Mouse (Mus musculus): ENCODE data around the gene Smim11. TPM values are rescaled to one million over a fixed set of nuclear protein-coding genes. Genes with fewer than 3 reads are reported as not detected.

The Smim11 gene
- polyA plus RNA-seq, 1 experiment = 82.4 TPM

GRCm38 (mm10) chr16:92321341-92321740 lies 20.3 kb downstream of the Smim11 start, which contains the start of gene Fam243:
Gene Fam243 (minus strand): TSS chr16:92321441.
- no peaks in the 10 kb centered on the region for H3K79me3 ChIP-seq (ENCODE audit: low read depth)
- no peak for TF ChIP-seq USF1 (IDR thresholded peaks at IDR 0.05; ENCODE audit: low read depth)
- TF ChIP-seq CEBPB (IDR thresholded peaks at IDR 0.05; ENCODE audit: low read depth) = no peak
- TF ChIP-seq MYOG (IDR thresholded peaks at IDR 0.05; ENCODE audit: control insufficient read depth, extremely low read depth, insufficient read length) = no peak
- TF ChIP-seq CTCF (IDR thresholded peaks at IDR 0.05; ENCODE audit: control insufficient read depth, insufficient read depth, insufficient read length) = no peak
- TF ChIP-seq MYOD1 (IDR thresholded peaks at IDR 0.05; ENCODE audit: control insufficient read depth, insufficient read length, low read depth) = no peak
- no peak for TF ChIP-seq FOSL1 (IDR thresholded peaks at IDR 0.05; ENCODE audit: insufficient read depth, low read length, poor library complexity, severe bottlenecking)
- no peak for TF ChIP-seq MAX (IDR thresholded peaks at IDR 0.05)
- H3K79me2 ChIP-seq (ENCODE audit: control insufficient read depth, insufficient read depth) = no peaks in the 10 kb centered on the region
- no peaks in the 10 kb centered on the region for H3K36me3 ChIP-seq (ENCODE audit: control insufficient read depth, insufficient read depth)
- peaks cover 28% of the 10 kb centered on the region for H3K27me3 ChIP-seq (ENCODE audit: control insufficient read depth, insufficient read depth, insufficient read length)
- no peak within 1 kb of the TSS for H3K4me3 ChIP-seq (ENCODE audit: insufficient read depth, poor library complexity, severe bottlenecking)
- H3ac ChIP-seq (ENCODE audit: control insufficient read depth, insufficient read length, low read depth) = no peak within 1 kb of the TSS

- Histone ChIP-seq H3K79me3 (ENCODE audit: low read depth) (no peaks in the 10 kb centered on the region), H3ac (ENCODE audit: control insufficient read depth, insufficient read length, low read depth) (no peak overlapping the region), H3K4me3 (ENCODE audit: insufficient read depth, poor library complexity, severe bottlenecking) (no peak overlapping the region), H3K27me3 (ENCODE audit: control insufficient read depth, insufficient read depth, insufficient read length) (peaks cover 53% of the 10 kb centered on the region), H3K79me2 (ENCODE audit: control insufficient read depth, insufficient read depth) (no peaks in the 10 kb centered on the region), H3K36me3 (ENCODE audit: control insufficient read depth, insufficient read depth) (no peaks in the 10 kb centered on the region)
- TF ChIP-seq MAX (IDR thresholded peaks at IDR 0.05) (no peak), CEBPB (IDR thresholded peaks at IDR 0.05; ENCODE audit: low read depth) (no peak), FOSL1 (IDR thresholded peaks at IDR 0.05; ENCODE audit: insufficient read depth, low read length, poor library complexity, severe bottlenecking) (no peak)
These were observed 23.4 kb downstream of the Smim11 start for GRCm38 (mm10) chr16:92324309-92325061.

GRCm38 (mm10) chr16:92325062-92325406 lies 23.9 kb downstream of the Smim11 start:
- Histone ChIP-seq H3K27me3 (ENCODE audit: control insufficient read depth, insufficient read depth, insufficient read length) (peaks cover 58% of the 10 kb centered on the region), H3ac (ENCODE audit: control insufficient read depth, insufficient read length, low read depth) (no peak overlapping the region), H3K79me3 (ENCODE audit: low read depth) (no peaks in the 10 kb centered on the region), H3K4me3 (ENCODE audit: insufficient read depth, poor library complexity, severe bottlenecking) (no peak overlapping the region), H3K79me2 (ENCODE audit: control insufficient read depth, insufficient read depth) (no peaks in the 10 kb centered on the region), H3K36me3 (ENCODE audit: control insufficient read depth, insufficient read depth) (no peaks in the 10 kb centered on the region)
- TF ChIP-seq USF1 (IDR thresholded peaks at IDR 0.05; ENCODE audit: low read depth) = no peak
- no peak for TF ChIP-seq MYOD1 (IDR thresholded peaks at IDR 0.05; ENCODE audit: control insufficient read depth, insufficient read length, low read depth)
- TF ChIP-seq MAX (IDR thresholded peaks at IDR 0.05) = no peak
- no peak for TF ChIP-seq FOSL1 (IDR thresholded peaks at IDR 0.05; ENCODE audit: insufficient read depth, low read length, poor library complexity, severe bottlenecking)
- no peak for TF ChIP-seq CTCF (IDR thresholded peaks at IDR 0.05; ENCODE audit: control insufficient read depth, insufficient read depth, insufficient read length)
- no peak for TF ChIP-seq MYOG (IDR thresholded peaks at IDR 0.05; ENCODE audit: control insufficient read depth, extremely low read depth, insufficient read length)
- TF ChIP-seq CEBPB (IDR thresholded peaks at IDR 0.05; ENCODE audit: low read depth) = no peak

- peaks cover 68% of the 10 kb centered on the region for H3K27me3 ChIP-seq (ENCODE audit: control insufficient read depth, insufficient read depth, insufficient read length)
- no peaks in the 10 kb centered on the region for H3K36me3 ChIP-seq (ENCODE audit: control insufficient read depth, insufficient read depth)
- H3K79me2 ChIP-seq (ENCODE audit: control insufficient read depth, insufficient read depth) = no peaks in the 10 kb centered on the region
- H3ac ChIP-seq (ENCODE audit: control insufficient read depth, insufficient read length, low read depth) = no peak overlapping the region
- no peak for TF ChIP-seq FOSL1 (IDR thresholded peaks at IDR 0.05; ENCODE audit: insufficient read depth, low read length, poor library complexity, severe bottlenecking)
- TF ChIP-seq MYOG (IDR thresholded peaks at IDR 0.05; ENCODE audit: control insufficient read depth, extremely low read depth, insufficient read length) = no peak
- TF ChIP-seq CEBPB (IDR thresholded peaks at IDR 0.05; ENCODE audit: low read depth) = no peak
- no peak for TF ChIP-seq MAX (IDR thresholded peaks at IDR 0.05)
- no peak for TF ChIP-seq MYOD1 (IDR thresholded peaks at IDR 0.05; ENCODE audit: control insufficient read depth, insufficient read length, low read depth)
- TF ChIP-seq CTCF (IDR thresholded peaks at IDR 0.05; ENCODE audit: control insufficient read depth, insufficient read depth, insufficient read length) = no peak
- TF ChIP-seq USF1 (IDR thresholded peaks at IDR 0.05; ENCODE audit: low read depth) = no peak
- no peak overlapping the region for H3K4me3 ChIP-seq (ENCODE audit: insufficient read depth, poor library complexity, severe bottlenecking)
- no peaks in the 10 kb centered on the region for H3K79me3 ChIP-seq (ENCODE audit: low read depth)
These were observed 26.8 kb downstream of the Smim11 start for GRCm38 (mm10) chr16:92327911-92328310.

- Histone ChIP-seq H3K27me3 (ENCODE audit: control insufficient read depth, insufficient read depth, insufficient read length) (peaks cover 68% of the 10 kb centered on the region), H3K4me3 (ENCODE audit: insufficient read depth, poor library complexity, severe bottlenecking) (no peak overlapping the region), H3K79me2 (ENCODE audit: control insufficient read depth, insufficient read depth) (no peaks in the 10 kb centered on the region), H3ac (ENCODE audit: control insufficient read depth, insufficient read length, low read depth) (no peak overlapping the region), H3K79me3 (ENCODE audit: low read depth) (no peaks in the 10 kb centered on the region), H3K36me3 (ENCODE audit: control insufficient read depth, insufficient read depth) (no peaks in the 10 kb centered on the region)
- TF ChIP-seq MAX (IDR thresholded peaks at IDR 0.05) (no peak), CTCF (IDR thresholded peaks at IDR 0.05; ENCODE audit: control insufficient read depth, insufficient read depth, insufficient read length) (no peak), MYOD1 (IDR thresholded peaks at IDR 0.05; ENCODE audit: control insufficient read depth, insufficient read length, low read depth) (no peak), CEBPB (IDR thresholded peaks at IDR 0.05; ENCODE audit: low read depth) (no peak), USF1 (IDR thresholded peaks at IDR 0.05; ENCODE audit: low read depth) (no peak), MYOG (IDR thresholded peaks at IDR 0.05; ENCODE audit: control insufficient read depth, extremely low read depth, insufficient read length) (no peak), FOSL1 (IDR thresholded peaks at IDR 0.05; ENCODE audit: insufficient read depth, low read length, poor library complexity, severe bottlenecking) (no peak)
These were observed 29.9 kb downstream of the Smim11 start for GRCm38 (mm10) chr16:92330966-92331365.
